Mouse (Mus musculus) limb, embryonic 13.5 days (tissue): ENCODE measurements around the gene Rdm1. TPM values are rescaled to one million over a fixed set of nuclear protein-coding genes. Genes with fewer than 3 reads are reported as not detected.

Source experiments
- ATAC-seq: fragments of 200-750 bp; cut with Nextera tagmentation; 2 replicates; pipeline ENCODE4 v1.8.0; 2017; ENCODE audit warnings: low read depth, moderate number of reproducible peaks, moderate TSS enrichment; ENCODE audit not compliant: low FRiP score
- H3K27ac ChIP-seq: fragments of 300-500 bp; sonication (generic); 2 replicates; pipeline ENCODE4 v1.5.1; 2015; ENCODE audit warnings: inconsistent platforms, mild to moderate bottlenecking, moderate library complexity
- H3K27me3 ChIP-seq: fragments of 300-500 bp; sonication (generic); 2 replicates; pipeline ENCODE4 v1.6.1; 2015; ENCODE audit warnings: mild to moderate bottlenecking, inconsistent platforms
- H3K36me3 ChIP-seq: fragments of 300-500 bp; sonication (generic); 2 replicates; pipeline ENCODE4 v1.6.1; 2015; ENCODE audit warnings: inconsistent platforms, mild to moderate bottlenecking, moderate library complexity
- H3K4me1 ChIP-seq: fragments of 300-500 bp; sonication (generic); 2 replicates; pipeline ENCODE4 v1.6.1; 2015; ENCODE audit warnings: inconsistent platforms
- H3K4me2 ChIP-seq: fragments of 300-500 bp; sonication (generic); replicated peaks from 2 replicates; pipeline ENCODE4 v1.6.1; 2015; ENCODE audit warnings: inconsistent platforms, mild to moderate bottlenecking, moderate library complexity
- H3K4me3 ChIP-seq: fragments of 300-500 bp; sonication (generic); 2 replicates; pipeline ENCODE4 v1.5.1; 2015; ENCODE audit warnings: moderate library complexity, mild to moderate bottlenecking, inconsistent platforms
- H3K9ac ChIP-seq: fragments of 300-500 bp; sonication (generic); 2 replicates; pipeline ENCODE4 v1.6.1; 2015; ENCODE audit warnings: mild to moderate bottlenecking, inconsistent platforms
- H3K9me3 ChIP-seq: fragments of 300-500 bp; sonication (generic); 2 replicates; pipeline ENCODE4 v1.6.1; 2016; ENCODE audit warnings: inconsistent platforms
- WGBS: fragments of 180-500 bp; shearing (Covaris S2); methylation state at CpG from one replicate; pipeline ENCODE4 v1.1.7; 2015; 5-methylcytosine and 5-hydroxymethylcytosine counted together
- polyA plus RNA-seq: library from polyadenylated mRNA; unstranded; fragments of >200 nt; fragmentation: Nextera tagmentation; extraction: Ambion mirVana; gene quantifications from 2 replicates; pipeline ENCODE4 v1.2.1, GENCODE M21; 2015

The Rdm1 gene
- polyA plus RNA-seq, 1 experiment from 2014 or later, result 47.4 TPM

DNA sequence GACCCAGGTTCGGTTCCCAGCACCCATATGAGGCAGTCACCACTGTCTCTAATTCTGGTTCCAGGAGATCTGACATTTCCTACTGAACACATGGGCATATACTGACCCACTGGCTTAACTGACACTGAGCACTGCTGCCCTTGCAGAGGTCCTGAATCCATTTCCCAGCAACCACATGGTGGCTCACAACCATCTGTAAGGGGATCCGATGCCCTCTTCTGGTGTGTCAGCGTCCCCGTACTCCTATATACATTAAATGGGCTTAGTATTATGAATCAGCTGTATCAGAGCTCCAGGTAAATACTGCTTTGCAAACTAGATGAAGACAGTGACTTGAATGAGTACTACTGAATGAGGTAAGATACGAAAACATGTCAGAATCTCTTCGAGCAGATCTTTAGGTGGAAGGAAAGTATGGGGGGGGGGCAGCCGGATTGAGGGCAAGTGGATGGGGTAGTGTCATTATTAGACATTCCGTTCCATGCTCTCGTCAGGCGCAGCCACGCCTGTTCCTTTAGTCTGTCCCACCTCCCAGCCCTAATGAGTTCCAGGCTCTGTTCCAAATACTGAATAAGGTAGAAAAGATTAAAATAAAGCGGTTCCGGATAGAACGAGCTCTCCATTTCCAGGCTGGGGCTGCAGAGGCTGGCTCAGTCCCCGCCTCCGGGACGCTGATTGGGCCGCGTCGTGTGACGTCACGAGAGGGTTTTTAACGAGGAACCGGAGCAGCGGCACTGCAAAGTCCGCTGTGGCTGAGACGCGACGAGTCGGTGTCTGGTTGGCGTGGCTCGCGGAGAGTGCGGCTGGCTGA lies 38.0 kb downstream of the Rdm1 start, which contains the start of gene Arl4d:
Arl4d (plus strand) TSS at position 717 of the 811 bp plus-strand sequence.
- ATAC-seq, result peak; percentile 94
- Histone ChIP-seq H3K9me3 (no peaks in the 10 kb centered on the region), H3K36me3 (no peaks in the 10 kb centered on the region), H3K4me1 (no peaks in the 10 kb centered on the region; the same call in 1 of the 2 replicates), H3K27me3 (peaks cover 10% of the 10 kb centered on the region; the same call in 1 of the 2 replicates), H3K9ac (peak within 1 kb of the TSS; percentile 66), H3K4me3 (peak within 1 kb of the TSS; percentile 57), H3K4me2 (peak within 1 kb of the TSS; percentile 83), H3K27ac (peak within 1 kb of the TSS; percentile 59; the same call in 1 of the 2 replicates)
- 8% methylated on average over 34 of the region's 34 CpGs for WGBS

- Histone ChIP-seq H3K27me3 (peaks cover 10% of the 10 kb centered on the region; the same call in 1 of the 2 replicates), H3K9me3 (no peaks in the 10 kb centered on the region), H3K9ac (peak overlapping the region; percentile 66), H3K4me2 (peak overlapping the region; percentile 83), H3K27ac (peak overlapping the region; percentile 59; the same call in 1 of the 2 replicates), H3K4me1 (no peaks in the 10 kb centered on the region; the same call in 1 of the 2 replicates), H3K36me3 (no peaks in the 10 kb centered on the region), H3K4me3 (peak overlapping the region; percentile 57)
- WGBS, result under 1% methylated on average over 24 of the region's 24 CpGs
- ATAC-seq, result no peak
Measured at GRCm38 (mm10) chr11:101665636-101665992, 38.6 kb downstream of the Rdm1 start.

DNA sequence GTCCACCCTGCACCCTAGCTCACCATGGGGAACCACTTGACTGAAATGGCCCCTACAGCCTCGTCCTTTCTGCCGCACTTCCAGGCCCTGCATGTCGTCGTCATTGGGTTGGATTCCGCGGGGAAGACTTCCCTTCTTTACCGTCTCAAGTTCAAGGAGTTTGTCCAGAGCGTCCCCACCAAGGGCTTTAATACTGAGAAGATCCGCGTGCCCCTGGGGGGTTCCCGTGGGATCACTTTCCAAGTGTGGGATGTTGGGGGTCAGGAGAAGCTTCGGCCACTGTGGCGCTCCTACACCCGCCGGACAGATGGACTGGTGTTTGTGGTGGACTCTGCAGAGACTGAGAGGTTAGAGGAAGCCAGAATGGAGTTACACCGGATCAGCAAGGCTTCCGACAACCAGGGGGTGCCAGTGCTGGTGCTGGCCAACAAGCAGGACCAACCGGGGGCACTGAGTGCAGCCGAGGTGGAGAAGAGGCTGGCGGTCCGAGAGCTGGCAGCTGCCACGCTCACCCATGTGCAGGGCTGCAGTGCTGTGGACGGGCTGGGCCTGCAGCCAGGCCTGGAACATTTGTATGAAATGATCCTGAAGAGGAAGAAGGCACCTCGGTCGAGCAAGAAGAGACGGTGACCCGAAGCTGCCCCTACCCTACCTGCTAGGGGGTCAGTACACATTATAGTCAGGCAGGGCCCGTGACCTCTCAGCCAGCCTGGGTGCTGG lies 39.8 kb downstream of the Rdm1 start:
- H3K27me3 ChIP-seq, result peaks cover 10% of the 10 kb centered on the region; the same call in 1 of the 2 replicates
- no peak overlapping the region; the same call in 1 of the 2 replicates for H3K4me2 ChIP-seq
- WGBS, result 70% methylated on average over 28 of the region's 28 CpGs
- no peak overlapping the region for H3K27ac ChIP-seq
- no peak overlapping the region for H3K9ac ChIP-seq
- H3K4me1 ChIP-seq, result no peaks in the 10 kb centered on the region; the same call in 1 of the 2 replicates
- H3K9me3 ChIP-seq, result no peaks in the 10 kb centered on the region
- no peak overlapping the region for H3K4me3 ChIP-seq
- no peak for ATAC-seq
- H3K36me3 ChIP-seq, result no peaks in the 10 kb centered on the region

- ATAC-seq, result no peak
- Histone ChIP-seq H3K9ac (no peak overlapping the region), H3K4me1 (no peaks in the 10 kb centered on the region; the same call in 1 of the 2 replicates), H3K27ac (no peak overlapping the region), H3K36me3 (no peaks in the 10 kb centered on the region), H3K27me3 (peaks cover 10% of the 10 kb centered on the region; the same call in 1 of the 2 replicates), H3K4me2 (no peak overlapping the region), H3K9me3 (no peaks in the 10 kb centered on the region), H3K4me3 (no peak overlapping the region)
- WGBS, result 77% methylated on average over 14 of the region's 14 CpGs
Measured at GRCm38 (mm10) chr11:101667871-101668532, 41.0 kb downstream of the Rdm1 start.

DNA sequence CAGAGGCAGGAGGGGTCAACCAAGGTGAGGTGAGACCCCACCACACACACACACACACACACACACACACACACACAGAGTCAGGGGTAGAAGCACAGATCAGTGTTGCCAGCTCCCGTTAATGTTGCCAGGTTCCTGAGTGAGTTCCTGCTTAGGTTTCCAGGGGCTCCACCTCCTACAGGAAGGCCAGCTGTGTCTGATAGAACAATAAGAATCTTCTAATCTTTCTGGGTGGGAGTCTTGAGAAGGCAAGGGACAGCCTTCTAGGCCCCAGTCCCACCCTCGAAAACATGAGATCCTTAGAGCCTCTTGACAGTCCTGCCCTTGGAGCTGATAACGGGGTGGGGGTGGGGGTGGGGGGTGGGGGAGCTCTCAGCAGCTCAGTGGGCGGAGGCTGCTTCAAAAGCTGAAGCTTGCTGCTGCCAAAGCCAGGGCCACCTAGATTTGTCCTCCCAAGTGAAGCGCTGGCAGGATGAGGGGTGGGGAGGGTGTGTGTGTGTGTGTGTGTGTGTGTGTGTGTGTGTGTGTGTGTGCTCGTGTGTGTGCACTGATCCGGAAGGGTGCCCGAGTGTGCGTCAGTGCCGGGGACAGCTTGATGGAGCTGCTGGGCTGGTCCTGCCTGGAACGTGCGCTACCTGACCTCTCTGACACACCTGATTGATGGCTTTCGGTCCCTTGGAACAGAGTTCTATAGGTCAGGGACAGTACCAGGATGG lies 41.7 kb downstream of the Rdm1 start:
- H3K4me1 ChIP-seq, result no peaks in the 10 kb centered on the region; the same call in 1 of the 2 replicates
- no peaks in the 10 kb centered on the region for H3K36me3 ChIP-seq
- H3K4me3 ChIP-seq, result no peak overlapping the region
- no peak overlapping the region for H3K27ac ChIP-seq
- WGBS, result 39% methylated on average over 13 of the region's 13 CpGs
- H3K4me2 ChIP-seq, result no peak overlapping the region
- no peak overlapping the region for H3K9ac ChIP-seq
- H3K9me3 ChIP-seq, result no peaks in the 10 kb centered on the region
- ATAC-seq, result no peak
- peaks cover 10% of the 10 kb centered on the region; the same call in 1 of the 2 replicates for H3K27me3 ChIP-seq

DNA sequence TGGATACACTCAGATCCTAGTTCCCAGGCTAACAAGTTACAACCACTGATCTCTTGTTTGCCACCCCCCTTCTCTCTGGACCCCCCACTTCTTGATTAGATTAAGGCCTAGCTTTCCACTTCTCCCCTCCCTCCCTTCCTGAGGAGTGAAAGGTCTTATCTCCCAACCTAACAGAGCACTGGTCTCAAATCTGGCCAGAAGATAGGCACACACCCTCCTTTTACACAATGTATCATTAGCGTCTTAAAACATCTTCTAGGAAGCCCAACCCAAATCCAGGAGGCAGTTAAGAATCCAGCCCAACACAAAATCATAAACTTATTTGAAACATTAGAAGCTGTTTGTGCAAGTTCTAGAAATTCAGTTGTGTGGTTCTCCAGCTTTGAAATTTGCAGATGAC lies 43.3 kb downstream of the Rdm1 start:
- Histone ChIP-seq H3K27ac (no peak overlapping the region), H3K4me3 (no peak overlapping the region), H3K36me3 (no peaks in the 10 kb centered on the region), H3K4me2 (no peak overlapping the region), H3K9ac (no peak overlapping the region), H3K4me1 (no peaks in the 10 kb centered on the region; the same call in 1 of the 2 replicates), H3K9me3 (no peaks in the 10 kb centered on the region), H3K27me3 (peaks cover 10% of the 10 kb centered on the region; the same call in 1 of the 2 replicates)
- no peak for ATAC-seq
- WGBS, result 74% methylated on average over 1 of the region's 1 CpGs

- ATAC-seq, result no peak
- WGBS, result 91% methylated on average over 4 of the region's 4 CpGs
- Histone ChIP-seq H3K4me1 (no peaks in the 10 kb centered on the region), H3K27ac (no peak overlapping the region), H3K4me2 (no peak overlapping the region), H3K36me3 (no peaks in the 10 kb centered on the region), H3K9ac (no peak overlapping the region), H3K27me3 (peaks cover 10% of the 10 kb centered on the region; the same call in 1 of the 2 replicates), H3K9me3 (no peaks in the 10 kb centered on the region), H3K4me3 (no peak overlapping the region)
Measured at GRCm38 (mm10) chr11:101671255-101671654, 44.3 kb downstream of the Rdm1 start.

DNA sequence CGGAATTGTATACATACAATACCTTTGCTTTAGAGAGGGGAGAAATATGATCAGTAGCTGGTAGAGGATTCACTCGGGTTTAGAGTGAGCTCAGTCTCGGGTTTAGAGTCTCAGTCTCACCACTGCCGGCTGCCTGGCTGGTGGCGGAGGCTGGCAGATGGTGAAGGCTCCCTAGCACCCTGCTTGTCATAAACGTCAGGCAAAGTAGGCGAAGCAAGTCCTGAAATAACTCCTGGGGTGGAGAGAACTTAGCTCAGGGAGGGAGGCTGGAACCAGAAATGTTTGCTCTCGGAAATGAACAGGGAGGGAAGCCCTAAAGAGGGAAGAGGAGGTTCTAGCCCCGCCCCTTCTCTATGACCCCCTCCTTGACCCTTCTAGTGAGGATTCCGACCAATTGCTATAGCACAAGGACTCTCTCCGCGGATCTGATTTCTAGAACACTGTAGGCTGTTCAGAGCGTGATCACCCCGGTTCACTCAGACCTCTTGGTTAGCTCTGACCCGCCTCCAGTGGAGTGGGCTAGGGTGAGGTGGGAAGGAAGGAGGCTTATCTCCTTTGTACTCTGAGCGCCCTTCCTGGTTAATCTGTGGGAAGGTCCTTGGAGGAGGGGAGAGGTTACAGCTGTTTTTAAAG lies 46.1 kb downstream of the Rdm1 start:
- no peaks in the 10 kb centered on the region for H3K36me3 ChIP-seq
- H3K27me3 ChIP-seq, result no peaks in the 10 kb centered on the region
- no peak overlapping the region for H3K27ac ChIP-seq
- no peak overlapping the region for H3K4me2 ChIP-seq
- H3K4me1 ChIP-seq, result no peaks in the 10 kb centered on the region
- WGBS, result 34% methylated on average over 16 of the region's 16 CpGs
- no peak overlapping the region for H3K4me3 ChIP-seq
- no peaks in the 10 kb centered on the region for H3K9me3 ChIP-seq
- H3K9ac ChIP-seq, result no peak overlapping the region
- no peak for ATAC-seq

DNA sequence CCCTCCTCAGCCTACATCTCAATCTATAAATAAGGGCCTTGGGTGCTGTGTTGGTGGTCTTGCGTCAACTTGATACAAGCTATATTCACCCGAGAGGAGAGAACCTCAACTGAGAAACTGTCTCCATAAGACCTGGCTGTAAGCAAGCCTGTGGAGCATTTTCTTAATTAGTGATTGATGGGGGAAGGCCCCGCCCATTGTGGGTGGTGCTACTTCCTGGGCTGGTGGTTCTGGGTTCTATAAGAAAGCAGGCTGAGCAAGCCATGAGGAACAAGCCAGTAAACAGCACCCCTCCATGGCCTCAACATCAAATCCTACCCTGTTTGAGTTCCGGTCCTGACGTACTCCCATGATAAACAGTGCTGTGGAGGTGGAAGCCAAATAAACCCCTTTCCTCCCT lies 47.1 kb downstream of the Rdm1 start:
- Histone ChIP-seq H3K27me3 (no peaks in the 10 kb centered on the region), H3K27ac (no peak overlapping the region), H3K36me3 (no peaks in the 10 kb centered on the region), H3K9ac (no peak overlapping the region), H3K4me1 (no peaks in the 10 kb centered on the region), H3K4me3 (no peak overlapping the region), H3K4me2 (no peak overlapping the region), H3K9me3 (no peaks in the 10 kb centered on the region)
- no peak for ATAC-seq
- 86% methylated on average over 5 of the region's 5 CpGs for WGBS

GRCm38 (mm10) chr11:101675349-101675748 lies 48.4 kb downstream of the Rdm1 start:
- H3K27ac ChIP-seq, result no peak overlapping the region
- no peaks in the 10 kb centered on the region for H3K9me3 ChIP-seq
- no peaks in the 10 kb centered on the region for H3K27me3 ChIP-seq
- H3K36me3 ChIP-seq, result no peaks in the 10 kb centered on the region
- no peak overlapping the region for H3K9ac ChIP-seq
- ATAC-seq, result no peak
- 89% methylated on average over 4 of the region's 4 CpGs for WGBS
- no peak overlapping the region for H3K4me3 ChIP-seq
- no peaks in the 10 kb centered on the region for H3K4me1 ChIP-seq
- no peak overlapping the region for H3K4me2 ChIP-seq

- Histone ChIP-seq H3K27ac (no peak overlapping the region), H3K36me3 (no peaks in the 10 kb centered on the region), H3K27me3 (no peaks in the 10 kb centered on the region), H3K4me2 (no peak overlapping the region), H3K4me3 (no peak overlapping the region), H3K9me3 (no peaks in the 10 kb centered on the region), H3K4me1 (0 out of 2 replicates have a peak, but pooled peaks cover 3% of the 10 kb centered on the region), H3K9ac (no peak overlapping the region)
- WGBS, result 80% methylated on average over 12 of the region's 12 CpGs
- no peak for ATAC-seq
Measured at GRCm38 (mm10) chr11:101677655-101678054, 50.7 kb downstream of the Rdm1 start.
